Mouse (Mus musculus) leukemia stem cell, adult 10-12 weeks (primary cell): ENCODE measurements around the gene Pramef12. TPM values are rescaled to one million over a fixed set of nuclear protein-coding genes. Genes with fewer than 3 reads are reported as not detected.

Experiments used
- polyA plus RNA-seq: library from polyadenylated mRNA; stranded (reverse); fragments of >175 nt; gene quantifications from 2 replicates; pipeline ENCODE4 v1.2.3, GENCODE M21; 2012; ENCODE audit warnings: low replicate concordance

Pramef12 gene
- not detected in 2 replicates for polyA plus RNA-seq

DNA sequence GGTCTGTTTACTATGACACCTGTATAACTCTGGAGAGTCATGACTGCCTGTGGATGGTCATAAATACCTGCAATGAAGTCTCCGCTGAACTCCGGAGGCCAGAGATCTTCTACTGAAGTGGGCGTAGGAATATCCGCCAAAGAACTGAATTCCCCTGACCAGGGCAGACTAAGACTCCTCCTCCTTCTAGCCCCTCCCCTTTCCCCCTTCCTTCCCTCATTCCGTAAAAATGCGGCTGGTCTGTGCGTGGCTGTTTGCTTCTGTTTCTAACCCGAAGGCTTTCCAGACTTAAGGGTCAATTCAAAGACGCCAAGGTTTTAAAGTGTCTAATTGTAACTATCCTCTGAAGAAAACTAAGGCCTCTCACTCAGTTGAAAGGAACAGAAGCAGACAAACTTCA, at the start of gene Pramef12:
Gene Pramef12 (minus strand): TSS at position 175 of the 400 bp plus-strand sequence.

DNA sequence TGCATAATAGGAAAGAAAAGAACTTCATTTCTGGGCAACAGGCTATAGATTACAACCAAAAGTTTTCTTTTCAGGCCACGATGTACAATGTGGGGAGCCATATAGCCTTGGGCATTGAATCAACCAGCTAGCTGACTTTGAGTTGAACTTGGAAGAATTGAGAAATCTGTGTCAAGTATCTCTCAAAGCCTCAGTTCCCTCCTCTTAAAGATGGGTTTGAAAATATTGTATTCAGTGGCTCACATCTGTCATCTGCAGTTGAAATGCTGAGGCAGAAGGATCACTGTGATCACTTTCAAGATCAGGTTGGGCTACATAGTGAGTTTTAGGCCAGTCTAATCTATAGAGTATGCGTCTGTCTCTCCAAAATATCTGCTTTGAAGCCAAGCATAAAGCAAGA, 45.0 kb upstream of the Pramef12 start, which contains the start of gene Gm9944:
Gene Gm9944 (minus strand): TSS at position 101 of the 400 bp plus-strand sequence.

DNA sequence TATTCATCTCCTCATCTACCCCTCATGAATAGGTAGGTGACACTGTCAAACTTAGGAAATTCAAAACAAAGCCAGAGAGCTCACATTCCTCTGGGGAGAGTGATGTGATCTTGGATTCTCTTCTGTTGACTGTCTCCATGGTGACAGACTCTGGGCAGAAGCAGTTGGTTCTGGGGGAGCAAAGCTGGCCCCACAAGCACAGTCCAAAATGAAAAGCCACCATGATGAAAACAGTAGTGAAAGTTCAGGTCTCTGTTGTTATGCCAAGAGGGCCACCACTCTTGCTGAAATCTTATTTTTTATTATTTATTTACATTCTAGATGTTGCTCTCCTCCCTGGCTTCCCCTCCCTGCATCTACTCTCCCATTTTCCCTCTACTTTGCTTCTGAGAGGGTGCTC, 30.4 kb upstream of the Pramef12 start, which contains the start of gene 1700012P22Rik:
Gene 1700012P22Rik (minus strand): TSS at position 101 of the 400 bp plus-strand sequence.

DNA sequence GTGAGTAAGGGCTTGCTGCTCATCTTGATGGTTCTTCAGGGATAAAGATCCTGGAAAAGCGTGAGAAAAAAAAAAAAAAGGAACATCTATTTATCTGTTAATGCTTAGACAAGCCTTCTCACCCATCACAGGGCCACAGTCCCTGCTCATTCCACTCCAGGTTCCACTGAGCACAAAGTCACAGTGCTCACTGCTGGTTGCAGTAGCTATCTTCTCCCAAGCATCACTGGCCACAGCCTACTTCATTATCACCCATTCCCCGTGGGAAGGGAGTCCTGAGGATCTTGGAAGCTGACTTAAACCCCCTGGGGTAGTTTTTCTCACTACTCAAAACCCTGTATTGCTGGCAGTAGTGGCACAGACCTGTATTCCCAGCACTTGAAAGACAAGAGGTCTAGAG, 30.4 kb downstream of the Pramef12 start, which contains the start of gene Pramef20:
Gene Pramef20 (minus strand): TSS at position 23 of the 400 bp plus-strand sequence.

DNA sequence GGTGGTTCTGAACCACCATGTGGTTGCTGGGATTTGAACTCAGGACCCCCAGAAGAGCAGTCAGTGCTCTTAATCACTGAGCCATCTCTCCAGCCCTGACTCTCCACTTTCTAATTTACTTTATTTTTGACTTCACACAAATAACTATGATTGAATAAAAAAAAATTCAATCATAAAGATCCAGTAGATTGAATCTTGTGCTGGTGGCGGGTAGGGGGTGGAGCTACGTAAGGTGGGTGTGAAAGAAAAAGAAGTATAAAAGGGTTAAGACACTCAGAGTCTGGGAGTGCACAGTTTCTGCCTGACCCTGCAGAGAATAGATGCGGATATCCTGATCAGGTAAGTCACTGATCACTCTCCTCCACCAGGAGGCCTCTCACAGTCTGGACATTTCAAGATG, 50.6 kb downstream of the Pramef12 start, which contains the start of gene Gm13119:
Gene Gm13119 (plus strand): TSS at position 301 of the 400 bp plus-strand sequence.

Other genes starting within 250 kb of the Pramef12 start
- gene Oog3, start 245.8 kb downstream of the Pramef12 start, polyA plus RNA-seq: not detected in 2 replicates
- gene Oog2, start 217.7 kb downstream of the Pramef12 start, polyA plus RNA-seq: not detected in 2 replicates
- gene C87977, start 195.1 kb downstream of the Pramef12 start, polyA plus RNA-seq: not detected in 2 replicates
- not detected in 2 replicates for gene Pramel5, start 128.0 kb downstream of the Pramef12 start, polyA plus RNA-seq
- gene Gm13128, start 78.2 kb downstream of the Pramef12 start, polyA plus RNA-seq: not detected in 2 replicates
- gene Gm13119, start 50.5 kb downstream of the Pramef12 start, polyA plus RNA-seq: not detected in 2 replicates
- not detected in 2 replicates for gene Pramef20, start 30.5 kb downstream of the Pramef12 start, polyA plus RNA-seq
- gene 1700012P22Rik, start 30.3 kb upstream of the Pramef12 start, polyA plus RNA-seq: not detected in 2 replicates
- gene Gm9944, start 44.9 kb upstream of the Pramef12 start, polyA plus RNA-seq: not detected in 2 replicates
- gene Aadacl3, start 55.3 kb upstream of the Pramef12 start, polyA plus RNA-seq: not detected in 2 replicates
- not detected in 2 replicates for gene 9430007A20Rik, start 111.4 kb upstream of the Pramef12 start, polyA plus RNA-seq
- not detected in 2 replicates for gene Gm13124, start 156.7 kb upstream of the Pramef12 start, polyA plus RNA-seq
- gene Aadacl4, start 205.2 kb upstream of the Pramef12 start, polyA plus RNA-seq: not detected in 2 replicates